Mouse (Mus musculus) megakaryocyte, embryonic 14.5 days (primary cell): ENCODE measurements at regions not wholly inside any gene's neighbourhood (a gene's known extent, or its start where the extent isn't known, plus 50 kb on each side); places are given as distances from the start of the nearest gene placed in this dataset.

Experiments
- H3K27me3 ChIP-seq: replicated peaks from 2 replicates; pipeline ENCODE3; 2012; ENCODE audit warnings: inconsistent platforms
- H3K36me3 ChIP-seq: replicated peaks from 2 replicates; pipeline ENCODE3; 2012; ENCODE audit warnings: low read length, inconsistent platforms, mixed read lengths
- H3K4me1 ChIP-seq: 2 replicates; pipeline ENCODE4 v1.6.1; 2012; ENCODE audit warnings: inconsistent platforms
- H3K4me3 ChIP-seq: replicated peaks from 2 replicates; pipeline ENCODE3; 2012; ENCODE audit warnings: moderate library complexity, mild to moderate bottlenecking, inconsistent platforms
- H3K9me3 ChIP-seq: 2 replicates; pipeline ENCODE4 v1.6.1; 2012; ENCODE audit warnings: inconsistent platforms
- FLI1 ChIP-seq: IDR thresholded peaks from 2 replicates; pipeline ENCODE4 v1.6.1; 2012; ENCODE audit warnings: low read length, inconsistent platforms, mixed read lengths
- GATA1 ChIP-seq: IDR thresholded peaks from 3 replicates; pipeline ENCODE4 v1.6.1; 2012; ENCODE audit warnings: mixed read lengths, low read length, inconsistent platforms, borderline replicate concordance

GRCm38 (mm10) chr13:112031631-112032320, 223.0 kb upstream of the Map3k1 start:
- no peak for TF ChIP-seq GATA1
- no peak for TF ChIP-seq FLI1
- H3K27me3 ChIP-seq: peaks cover 2% of the 10 kb centered on the region

GRCm38 (mm10) chr13:112037731-112038380, 229.1 kb upstream of the Map3k1 start:
- Histone ChIP-seq H3K27me3 (no peaks in the 10 kb centered on the region), H3K9me3 (no peaks in the 10 kb centered on the region)
- no peak for TF ChIP-seq FLI1
- no peak for TF ChIP-seq GATA1

More at GRCm38 (mm10) chr13:112031631-112032320, 223.0 kb upstream of the Map3k1 start:
- no peaks in the 10 kb centered on the region for H3K4me1 ChIP-seq
- no peak overlapping the region for H3K4me3 ChIP-seq
- H3K9me3 ChIP-seq: no peaks in the 10 kb centered on the region
- H3K36me3 ChIP-seq: no peaks in the 10 kb centered on the region

GRCm38 (mm10) chr13:112038556-112039304, 229.9 kb upstream of the Map3k1 start:
- no peak overlapping the region for H3K4me3 ChIP-seq
- no peaks in the 10 kb centered on the region for H3K4me1 ChIP-seq
- H3K27me3 ChIP-seq: no peaks in the 10 kb centered on the region
- TF ChIP-seq GATA1 (no peak), FLI1 (no peak)
- no peaks in the 10 kb centered on the region for H3K9me3 ChIP-seq
- H3K36me3 ChIP-seq: no peaks in the 10 kb centered on the region

More at GRCm38 (mm10) chr13:112037731-112038380, 229.1 kb upstream of the Map3k1 start:
- Histone ChIP-seq H3K36me3 (no peaks in the 10 kb centered on the region), H3K4me3 (no peak overlapping the region), H3K4me1 (no peaks in the 10 kb centered on the region)

GRCm38 (mm10) chr13:112039422-112040145, 230.8 kb upstream of the Map3k1 start:
- TF ChIP-seq FLI1: no peak
- no peak for TF ChIP-seq GATA1
- Histone ChIP-seq H3K4me1 (no peaks in the 10 kb centered on the region), H3K9me3 (no peaks in the 10 kb centered on the region), H3K27me3 (no peaks in the 10 kb centered on the region), H3K4me3 (no peak overlapping the region), H3K36me3 (no peaks in the 10 kb centered on the region)

GRCm38 (mm10) chr13:112043524-112044246, 234.9 kb upstream of the Map3k1 start:
- Histone ChIP-seq H3K9me3 (no peaks in the 10 kb centered on the region), H3K4me1 (no peaks in the 10 kb centered on the region), H3K4me3 (no peak overlapping the region), H3K27me3 (no peaks in the 10 kb centered on the region), H3K36me3 (no peaks in the 10 kb centered on the region)
- TF ChIP-seq FLI1 (no peak), GATA1 (no peak)

GRCm38 (mm10) chr13:112044372-112044771, 235.6 kb upstream of the Map3k1 start:
- Histone ChIP-seq H3K36me3 (no peaks in the 10 kb centered on the region), H3K4me3 (no peak overlapping the region), H3K9me3 (no peaks in the 10 kb centered on the region), H3K27me3 (peaks cover 2% of the 10 kb centered on the region), H3K4me1 (no peaks in the 10 kb centered on the region)
- TF ChIP-seq GATA1: no peak
- no peak for TF ChIP-seq FLI1

- Histone ChIP-seq H3K4me1 (no peaks in the 10 kb centered on the region), H3K9me3 (no peaks in the 10 kb centered on the region), H3K4me3 (no peak overlapping the region), H3K36me3 (no peaks in the 10 kb centered on the region), H3K27me3 (peaks cover 3% of the 10 kb centered on the region)
- TF ChIP-seq GATA1 (no peak), FLI1 (no peak)
Measured at GRCm38 (mm10) chr13:112046247-112047211, 237.7 kb upstream of the Map3k1 start.

- TF ChIP-seq FLI1: no peak
- TF ChIP-seq GATA1: no peak
- Histone ChIP-seq H3K4me3 (no peak overlapping the region), H3K27me3 (peaks cover 3% of the 10 kb centered on the region), H3K36me3 (no peaks in the 10 kb centered on the region), H3K9me3 (no peaks in the 10 kb centered on the region), H3K4me1 (no peaks in the 10 kb centered on the region)
Measured at GRCm38 (mm10) chr13:112047408-112047807, 238.6 kb upstream of the Map3k1 start.
